Mouse (Mus musculus) A20 (cell line): ENCODE measurements around the gene Sarnp.

Experiments
- DNase-seq: peaks from one replicate; pipeline ENCODE4 v3.0.0-alpha.2; 2011; ENCODE audit warnings: low read depth, low spot score

The Sarnp gene

DNA sequence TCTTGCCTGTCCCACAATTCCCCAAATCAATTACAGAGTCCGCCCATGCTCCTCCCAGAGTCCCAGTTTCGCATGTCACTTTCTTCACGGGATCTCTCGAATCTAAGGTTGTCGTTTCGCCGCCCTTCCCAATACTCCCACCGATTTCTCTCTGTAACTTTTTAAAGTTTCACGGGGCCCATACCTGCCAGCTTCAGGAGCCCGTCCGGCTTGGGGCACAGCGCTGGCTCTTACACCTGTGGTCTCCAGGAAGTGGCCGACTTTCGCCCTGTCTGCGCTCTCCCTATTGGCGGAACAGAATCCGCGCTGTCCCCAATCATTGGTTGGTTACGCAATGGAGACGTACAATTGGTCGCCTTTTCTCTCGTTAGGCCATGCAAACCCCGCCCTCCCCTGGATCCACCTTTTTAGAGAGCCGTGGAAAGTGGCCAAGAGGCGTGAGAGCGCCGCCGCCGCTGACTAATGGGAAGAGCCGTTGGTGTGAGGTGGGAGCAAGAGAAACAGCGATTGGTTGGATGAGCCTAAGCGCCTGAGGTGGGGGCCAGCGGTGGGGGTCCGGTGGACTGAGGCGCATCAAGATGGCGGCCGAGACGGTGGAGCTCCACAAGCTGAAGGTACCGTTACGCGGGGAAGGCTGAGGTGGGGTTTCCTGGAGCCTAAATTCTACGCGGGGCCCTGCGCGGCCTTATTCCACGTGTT is 4.4 kb downstream of the Sarnp start, which contains the start of gene Ormdl2:
TSS of gene Ormdl2 (minus strand) at position 288 of the 699 bp plus-strand sequence.
- DNase-seq, result peak; percentile 100

GRCm38 (mm10) chr10:128822135-128822534 is 5.0 kb downstream of the Sarnp start:
- DNase-seq, result no peak

DNA sequence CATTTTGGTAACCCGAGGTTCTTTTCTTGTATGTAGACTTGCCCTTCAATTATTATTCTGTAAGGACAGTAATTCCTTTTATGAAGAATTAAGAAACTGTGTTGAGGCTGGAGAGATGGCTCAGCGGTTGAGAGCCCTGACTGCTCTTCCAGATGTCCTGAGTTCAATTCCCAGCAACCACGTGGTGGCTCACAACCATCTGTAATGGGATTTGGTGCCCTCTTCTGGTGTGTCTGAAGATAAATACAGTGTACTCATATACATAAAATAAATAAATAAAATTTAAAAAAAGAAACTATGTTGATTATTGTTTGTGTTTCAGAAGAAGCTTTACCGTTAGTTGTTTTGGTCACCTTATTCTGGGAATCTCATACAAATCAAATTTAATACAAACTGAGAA is 6.0 kb downstream of the Sarnp start:
- peak; percentile 25 for DNase-seq

DNA sequence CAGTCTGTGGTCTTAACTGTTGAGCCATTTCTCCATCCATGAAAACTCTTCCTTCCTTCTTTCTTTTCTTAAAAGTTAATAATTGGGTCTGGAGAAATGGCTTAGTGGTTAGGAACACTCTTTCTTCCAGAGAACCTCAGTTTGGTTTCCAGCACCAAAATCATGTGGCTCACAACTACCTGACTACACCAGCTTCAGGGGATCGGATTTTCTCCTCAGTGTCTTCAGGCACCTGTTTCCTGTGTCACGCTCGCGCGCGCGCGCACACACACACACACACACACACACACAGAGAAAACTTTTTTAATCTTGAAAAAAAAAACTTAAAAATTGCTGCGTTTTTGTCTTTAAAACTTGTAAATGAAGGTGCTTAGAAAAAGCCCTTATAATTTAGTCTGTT is 6.7 kb downstream of the Sarnp start:
- DNase-seq, result peak; percentile 49

- peak; percentile 27 for DNase-seq
Measured at GRCm38 (mm10) chr10:128837400-128837799, 20.3 kb downstream of the Sarnp start.

DNA sequence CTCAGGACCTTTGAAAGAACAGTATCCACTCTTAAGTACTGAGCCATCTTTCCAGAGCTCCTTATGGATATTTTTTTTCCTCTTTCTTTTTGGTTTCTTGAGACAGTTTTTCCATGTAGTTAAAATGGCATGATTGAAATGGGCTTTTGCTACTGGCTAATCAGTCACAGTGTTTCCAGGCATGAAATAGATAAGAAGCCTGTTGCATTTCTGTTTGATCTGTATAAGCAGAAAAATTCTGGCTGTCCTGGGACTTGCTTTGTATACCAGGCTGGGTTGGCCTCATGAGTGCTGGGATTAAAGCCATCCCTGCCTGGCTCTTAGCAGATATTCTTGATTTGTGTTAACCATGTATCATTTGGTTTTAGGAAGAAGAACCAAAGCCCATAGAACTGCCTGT is 22.3 kb downstream of the Sarnp start:
- no peak for DNase-seq

DNA sequence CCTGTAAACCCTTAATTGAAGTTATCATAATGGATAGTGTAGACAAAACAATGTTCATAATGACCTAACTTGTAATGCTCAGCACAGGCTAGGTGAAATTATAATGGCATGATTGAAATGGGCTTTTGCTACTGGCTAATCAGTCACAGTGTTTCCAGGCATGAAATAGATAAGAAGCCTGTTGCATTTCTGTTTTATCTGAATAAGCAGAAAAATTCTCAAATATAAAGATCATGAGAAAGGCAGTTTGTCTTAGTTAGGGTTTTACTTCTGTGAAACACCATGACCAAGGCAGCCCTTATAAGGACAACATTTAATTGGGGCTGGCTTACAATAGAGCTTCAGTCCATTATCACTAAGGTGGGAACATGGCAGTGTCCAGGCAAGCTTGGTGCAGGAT is 23.5 kb downstream of the Sarnp start:
- no peak for DNase-seq

GRCm38 (mm10) chr10:128843260-128843659 is 26.1 kb downstream of the Sarnp start:
- DNase-seq, result no peak

- DNase-seq, result peak; percentile 33
Measured at GRCm38 (mm10) chr10:128845516-128845915, 28.4 kb downstream of the Sarnp start.

DNA sequence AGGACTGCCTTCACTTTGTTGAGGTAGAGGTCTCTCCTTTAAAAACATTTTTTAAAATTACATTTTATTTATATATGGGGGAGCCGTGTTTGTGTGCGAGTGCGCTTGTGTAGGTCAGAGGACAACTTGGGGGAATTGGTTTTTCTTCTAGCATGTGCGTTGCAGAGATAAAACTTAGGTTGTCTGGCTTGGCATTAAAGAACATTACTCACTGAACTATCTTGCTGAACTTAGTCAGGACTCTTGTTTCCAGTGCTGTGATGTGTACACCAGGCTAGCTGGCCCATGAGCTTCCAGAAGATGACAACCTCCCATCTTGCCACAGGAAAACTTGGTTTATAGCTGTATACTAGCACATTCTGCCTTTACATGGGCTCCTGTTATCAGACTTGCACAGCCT is 29.5 kb downstream of the Sarnp start:
- DNase-seq, result no peak

DNA sequence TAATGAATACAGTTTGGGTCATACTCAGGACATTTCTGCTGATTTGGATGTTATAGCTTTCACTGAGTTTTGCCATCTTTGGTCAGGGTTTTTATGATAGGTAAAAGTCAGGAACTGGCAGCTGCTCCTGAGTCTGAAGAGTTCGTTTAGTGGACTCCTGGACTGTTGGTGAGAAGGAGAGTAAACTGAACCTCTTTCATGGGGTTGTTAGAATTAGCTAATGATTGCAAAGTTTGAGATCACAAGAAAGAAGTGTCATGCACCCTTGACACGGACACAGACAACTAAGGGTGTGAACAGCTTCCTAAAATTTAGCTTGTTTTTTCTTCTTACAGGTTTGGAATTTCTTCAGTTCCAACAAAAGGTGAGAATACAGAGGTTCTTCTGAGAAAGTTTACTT is 31.3 kb downstream of the Sarnp start:
- DNase-seq, result no peak

GRCm38 (mm10) chr10:128850339-128850738 is 33.2 kb downstream of the Sarnp start:
- DNase-seq, result no peak

GRCm38 (mm10) chr10:128861176-128861575 is 44.0 kb downstream of the Sarnp start:
- peak; percentile 55 for DNase-seq

DNA sequence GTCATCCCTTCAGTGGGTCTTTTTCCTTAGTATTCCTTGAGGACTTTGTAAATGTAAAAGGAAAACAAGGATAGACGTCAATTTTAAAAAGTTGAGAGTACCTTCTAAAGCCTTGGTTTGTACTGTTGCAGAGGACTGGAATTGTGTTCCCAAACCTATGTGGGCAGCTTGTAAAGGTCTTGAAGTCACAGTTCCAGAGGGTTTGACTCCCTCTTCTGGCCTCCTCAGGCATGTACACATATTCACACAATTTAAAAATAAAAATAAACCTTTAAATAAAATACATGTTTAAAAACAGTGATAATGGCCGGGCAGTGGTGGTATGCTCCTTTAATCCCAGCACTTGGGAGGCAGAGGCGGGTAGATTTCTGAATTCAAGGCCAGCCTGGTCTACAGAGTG is 48.9 kb downstream of the Sarnp start:
- peak; percentile 31 for DNase-seq

GRCm38 (mm10) chr10:128866518-128866917 is 49.4 kb downstream of the Sarnp start:
- DNase-seq, result no peak

DNA sequence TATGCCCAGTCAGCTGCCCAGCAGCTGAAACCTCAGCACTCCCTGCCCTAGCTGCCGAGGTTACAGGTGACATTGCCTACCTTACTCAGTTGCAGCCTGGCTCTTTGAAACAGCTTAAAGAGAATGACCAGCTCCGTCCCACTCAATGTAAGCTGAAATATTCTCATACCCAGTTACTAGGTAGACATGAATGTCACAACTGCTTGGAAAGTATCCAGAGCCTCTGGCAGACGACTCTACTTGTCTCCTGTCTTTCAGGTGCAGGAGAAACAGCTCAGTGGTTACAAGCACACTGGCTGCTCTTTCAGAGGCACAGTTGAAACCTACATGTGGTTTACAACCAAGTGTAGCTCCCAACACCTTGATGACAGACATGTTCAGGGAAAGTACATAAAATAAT is 53.2 kb downstream of the Sarnp start:
- DNase-seq, result no peak

GRCm38 (mm10) chr10:128878291-128878690 is 61.2 kb downstream of the Sarnp start:
- DNase-seq, result no peak

- DNase-seq, result no peak
Measured at GRCm38 (mm10) chr10:128878811-128879210, 61.7 kb downstream of the Sarnp start.

- DNase-seq, result no peak
Measured at GRCm38 (mm10) chr10:128882067-128882466, 64.9 kb downstream of the Sarnp start.

- DNase-seq, result peak; percentile 26
Measured at GRCm38 (mm10) chr10:128888941-128889827, 72.1 kb downstream of the Sarnp start.

GRCm38 (mm10) chr10:128889846-128890245 is 72.7 kb downstream of the Sarnp start:
- DNase-seq, result no peak

DNA sequence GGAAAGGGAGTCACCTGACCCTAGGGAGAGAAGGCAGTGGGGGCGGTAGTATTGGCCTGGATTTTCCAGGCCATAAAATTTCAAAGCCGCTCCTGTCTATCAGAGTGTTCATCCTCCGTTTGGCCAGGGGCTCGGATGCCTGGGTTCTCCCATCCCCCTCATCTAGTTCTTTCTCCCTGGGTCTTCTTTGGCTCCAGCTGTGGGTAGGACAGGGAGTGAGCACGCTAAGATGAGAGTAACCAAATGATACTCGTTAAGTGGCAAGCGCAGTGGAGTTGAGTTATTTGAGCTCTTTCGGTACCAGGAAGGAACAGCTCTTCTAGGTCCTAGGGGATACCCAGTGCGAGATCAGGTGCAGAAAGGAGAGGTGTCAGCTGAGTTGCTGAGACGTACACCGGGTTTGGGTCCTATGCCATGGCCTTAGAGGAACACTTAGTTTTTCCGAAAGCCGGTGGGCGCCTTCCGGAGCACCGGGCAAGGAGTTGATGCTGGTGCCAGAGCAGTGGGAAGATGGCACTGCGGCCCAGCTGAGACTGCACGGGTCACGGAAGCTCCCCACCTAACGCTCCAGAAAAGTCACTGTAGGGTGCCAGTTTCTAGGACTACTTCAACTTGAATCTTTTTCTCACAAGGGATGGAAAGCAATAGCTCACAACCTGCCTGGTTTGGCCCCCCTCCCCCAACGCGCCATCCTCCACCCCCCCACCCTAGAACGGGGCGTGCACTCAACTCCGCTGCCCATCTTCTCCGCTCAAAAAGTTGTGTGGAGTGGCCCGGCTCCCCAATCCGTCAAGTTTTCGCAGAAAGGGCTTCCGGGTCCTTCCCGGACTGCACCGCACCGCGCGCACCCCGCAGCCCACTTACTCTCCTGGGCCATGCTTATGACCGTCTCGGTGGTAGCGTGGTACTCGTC is 73.5 kb downstream of the Sarnp start:
- DNase-seq, result no peak
